Mouse (Mus musculus): ENCODE data around the gene A430089I19Rik.
"Not testable (repeated sequence)": the region's sequence is repeated elsewhere in the genome, so short reads cannot be mapped to it uniquely, and the experiment has no call there.

The A430089I19Rik gene

DNA sequence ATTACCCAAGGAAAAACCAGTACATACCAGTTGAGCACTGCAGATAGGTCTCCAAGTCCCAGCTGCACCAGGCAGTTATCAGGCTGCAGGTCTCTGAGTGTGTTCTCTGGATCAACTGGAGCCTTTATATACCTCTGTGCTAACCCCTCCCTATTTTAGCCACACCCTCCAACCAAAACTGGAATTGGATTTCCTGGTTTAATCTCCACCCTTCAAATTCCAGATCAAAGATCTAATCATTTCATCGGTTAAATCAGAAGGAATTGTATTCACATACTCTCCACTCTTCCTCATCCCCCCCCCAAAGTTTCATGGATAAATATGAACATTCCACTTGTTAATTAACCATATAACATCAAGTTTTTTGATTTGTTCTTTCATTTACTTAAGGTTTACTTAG lies at the start of gene A430089I19Rik:
A430089I19Rik (minus strand) TSS at position 101 of the 400 bp plus-strand sequence.
- DNase-seq, result not testable (repeated sequence)

GRCm38 (mm10) chr5:94339449-94339848 lies 32.9 kb upstream of the A430089I19Rik start, which contains the start of gene AA792892:
TSS of gene AA792892 (plus strand) at chr5:94339749.
- not testable (repeated sequence) for DNase-seq

DNA sequence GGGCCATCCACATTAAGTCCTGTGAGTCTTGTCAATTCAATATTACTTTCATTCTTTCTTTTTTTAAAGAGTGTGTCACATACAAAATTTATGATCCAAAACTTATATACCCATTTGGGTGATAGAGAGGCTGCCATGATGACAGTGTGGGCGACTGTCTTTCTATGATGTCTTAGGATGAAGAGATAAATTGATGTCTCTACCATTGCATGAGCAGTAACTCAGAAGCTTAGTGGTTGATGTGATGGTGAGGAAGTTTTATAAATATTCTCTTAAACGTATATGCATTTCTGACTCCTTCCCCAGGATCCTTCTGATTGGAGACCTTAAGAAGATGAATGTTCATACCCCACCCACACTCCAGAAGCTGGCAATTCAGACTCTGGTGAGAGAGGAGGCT lies 7.5 kb upstream of the A430089I19Rik start, which contains the start of gene Gm6502:
Gm6502 (plus strand) TSS at position 301 of the 400 bp plus-strand sequence.
- not testable (repeated sequence) for DNase-seq

All from kidney, adult 18-20 months (tissue).